Mouse (Mus musculus): ENCODE results near the gene Gtf3c2. TPM values are rescaled to one million over a fixed set of nuclear protein-coding genes. Genes with fewer than 3 reads are reported as not detected.

Gene Gtf3c2
- 74.1 and 78.6 TPM in 2 replicates for polyA plus RNA-seq (2014; fragmentation: Nextera tagmentation; extraction: Ambion mirVana)

DNA sequence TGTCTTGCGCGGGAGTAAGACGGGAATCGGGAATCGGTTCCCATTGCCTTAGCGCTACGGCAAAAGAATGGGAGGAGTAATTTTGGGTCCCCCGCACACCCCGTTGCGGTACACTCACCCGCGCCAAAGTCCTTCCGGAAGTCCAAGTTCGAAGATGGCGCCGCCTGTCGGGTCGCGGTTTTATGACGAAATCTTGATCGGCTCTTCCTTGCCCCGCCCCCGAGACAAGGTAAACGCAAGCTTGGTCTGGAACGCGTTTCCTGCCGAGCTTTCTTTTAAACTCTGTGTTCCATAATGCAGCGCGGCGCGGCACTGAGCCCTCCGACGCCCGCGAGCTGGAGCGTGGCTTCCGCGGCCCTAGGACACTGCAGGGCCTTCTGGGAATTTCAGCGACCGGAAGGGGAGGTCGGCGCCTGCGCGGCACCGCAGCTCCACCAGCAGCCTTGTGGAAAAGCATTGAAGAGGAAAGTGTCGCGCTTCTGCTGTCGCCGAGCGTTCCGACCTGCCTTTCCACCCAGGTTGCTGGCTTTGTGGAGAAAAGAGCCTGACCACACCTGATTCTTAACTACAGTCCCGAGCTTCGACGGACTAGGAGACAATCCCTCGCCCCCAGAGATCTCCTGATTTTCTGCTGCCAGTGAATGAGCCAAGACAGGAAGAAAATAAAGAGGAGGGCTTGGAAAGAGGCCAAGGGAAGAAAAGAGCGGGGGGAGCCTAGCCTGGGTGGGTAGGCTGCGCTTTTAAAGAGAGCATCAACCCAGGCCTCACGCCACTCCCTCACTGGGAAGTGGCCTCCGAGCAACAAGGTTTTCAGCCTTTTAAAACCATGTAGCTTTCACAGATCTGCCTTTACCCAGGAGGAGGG is at the start of gene Gtf3c2, which contains the start of gene Gm29609:
Gtf3c2 (minus strand) TSS at position 379 of the 865 bp plus-strand sequence.
Gm29609 (minus strand) TSS at position 146 of the 865 bp plus-strand sequence.
- Histone ChIP-seq H3K27ac (ENCODE audit: low read depth) (peak within 1 kb of the TSS; percentile 99), H3K27me3 (ENCODE audit: insufficient read depth, low read length) (no peaks in the 10 kb centered on the region), H3K4me1 (ENCODE audit: insufficient read depth) (peaks cover 6% of the 10 kb centered on the region; the same call in 1 of the 2 replicates), H3K9ac (peak within 1 kb of the TSS; percentile 66), H3K36me3 (ENCODE audit: insufficient read depth) (no peaks in the 10 kb centered on the region), H3K4me3 (ENCODE audit: low read depth, low read length) (peak within 1 kb of the TSS; percentile 95), H3K9me3 (ENCODE audit: low read depth, low read length) (no peaks in the 10 kb centered on the region), H3K4me2 (peak within 1 kb of the TSS; percentile 93)
- TF ChIP-seq CTCF (IDR thresholded peaks at IDR 0.05; ENCODE audit: low read depth) = no peak; the same call in 1 of the 2 replicates
- peak; percentile 99 for DNase-seq
- under 1% methylated on average over 59 of the region's 59 CpGs for WGBS
- ATAC-seq (ENCODE audit: insufficient read depth) = peak; percentile 98

DNA sequence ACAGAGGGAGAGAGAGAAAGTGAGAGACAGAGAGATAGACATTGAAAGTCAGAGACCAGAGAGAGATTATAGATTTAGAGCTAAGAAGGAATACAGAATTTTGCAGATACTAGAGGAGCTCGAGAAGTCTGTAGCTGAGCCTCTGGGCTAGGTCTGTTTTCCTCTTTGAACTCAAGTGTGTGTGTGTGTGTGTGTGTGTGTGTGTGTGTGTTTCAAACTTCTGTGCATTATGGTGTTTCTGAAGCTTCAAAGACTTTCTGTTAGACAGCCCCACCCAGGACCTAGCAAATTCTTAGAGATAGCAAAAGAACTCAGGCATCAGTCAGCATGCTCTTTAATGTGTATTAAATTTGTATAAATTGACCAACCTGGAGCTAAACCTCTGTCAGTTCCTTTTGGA is 46.7 kb upstream of the Gtf3c2 start:
- no peak for TF ChIP-seq CTCF (IDR thresholded peaks at IDR 0.05; ENCODE audit: low read depth)
- Histone ChIP-seq H3K9ac (no peak overlapping the region), H3K4me2 (no peak overlapping the region), H3K36me3 (ENCODE audit: insufficient read depth) (no peaks in the 10 kb centered on the region), H3K4me3 (ENCODE audit: low read depth, low read length) (no peak overlapping the region), H3K4me1 (ENCODE audit: insufficient read depth) (no peaks in the 10 kb centered on the region), H3K27me3 (ENCODE audit: insufficient read depth, low read length) (no peaks in the 10 kb centered on the region), H3K9me3 (ENCODE audit: low read depth, low read length) (no peaks in the 10 kb centered on the region), H3K27ac (ENCODE audit: low read depth) (no peak overlapping the region)
- DNase-seq (no peak), ATAC-seq (ENCODE audit: insufficient read depth) (no peak)
- WGBS = 66% methylated on average over 1 of the region's 1 CpGs

GRCm38 (mm10) chr5:31222696-31223095 is 42.8 kb upstream of the Gtf3c2 start:
- 92% methylated on average over 9 of the region's 9 CpGs for WGBS
- H3K9me3 ChIP-seq (ENCODE audit: low read depth, low read length) = no peaks in the 10 kb centered on the region
- H3K36me3 ChIP-seq (ENCODE audit: insufficient read depth) = no peaks in the 10 kb centered on the region
- peaks cover 4% of the 10 kb centered on the region; the same call in 1 of the 2 replicates for H3K4me1 ChIP-seq (ENCODE audit: insufficient read depth)
- ATAC-seq (ENCODE audit: insufficient read depth) (no peak), DNase-seq (no peak)
- no peak overlapping the region for H3K4me3 ChIP-seq (ENCODE audit: low read depth, low read length)
- TF ChIP-seq CTCF (IDR thresholded peaks at IDR 0.05; ENCODE audit: low read depth) = no peak
- H3K9ac ChIP-seq = no peak overlapping the region
- no peak overlapping the region for H3K4me2 ChIP-seq
- no peaks in the 10 kb centered on the region for H3K27me3 ChIP-seq (ENCODE audit: insufficient read depth, low read length)
- no peak overlapping the region for H3K27ac ChIP-seq (ENCODE audit: low read depth)

GRCm38 (mm10) chr5:31221304-31221945 is 41.5 kb upstream of the Gtf3c2 start:
- Histone ChIP-seq H3K4me2 (peak overlapping the region; percentile 64), H3K27me3 (ENCODE audit: insufficient read depth, low read length) (no peaks in the 10 kb centered on the region), H3K9me3 (ENCODE audit: low read depth, low read length) (no peaks in the 10 kb centered on the region), H3K27ac (ENCODE audit: low read depth) (peak overlapping the region; percentile 94), H3K4me1 (ENCODE audit: insufficient read depth) (peaks cover 4% of the 10 kb centered on the region; the same call in 1 of the 2 replicates), H3K4me3 (ENCODE audit: low read depth, low read length) (peak overlapping the region; percentile 84), H3K9ac (peak overlapping the region; percentile 86), H3K36me3 (ENCODE audit: insufficient read depth) (no peaks in the 10 kb centered on the region)
- peak; percentile 59 for TF ChIP-seq CTCF (IDR thresholded peaks at IDR 0.05; ENCODE audit: low read depth)
- ATAC-seq (ENCODE audit: insufficient read depth) (no peak; the same call in 1 of the 2 replicates), DNase-seq (peak; percentile 86)
- 13% methylated on average over 11 of the region's 11 CpGs for WGBS

DNA sequence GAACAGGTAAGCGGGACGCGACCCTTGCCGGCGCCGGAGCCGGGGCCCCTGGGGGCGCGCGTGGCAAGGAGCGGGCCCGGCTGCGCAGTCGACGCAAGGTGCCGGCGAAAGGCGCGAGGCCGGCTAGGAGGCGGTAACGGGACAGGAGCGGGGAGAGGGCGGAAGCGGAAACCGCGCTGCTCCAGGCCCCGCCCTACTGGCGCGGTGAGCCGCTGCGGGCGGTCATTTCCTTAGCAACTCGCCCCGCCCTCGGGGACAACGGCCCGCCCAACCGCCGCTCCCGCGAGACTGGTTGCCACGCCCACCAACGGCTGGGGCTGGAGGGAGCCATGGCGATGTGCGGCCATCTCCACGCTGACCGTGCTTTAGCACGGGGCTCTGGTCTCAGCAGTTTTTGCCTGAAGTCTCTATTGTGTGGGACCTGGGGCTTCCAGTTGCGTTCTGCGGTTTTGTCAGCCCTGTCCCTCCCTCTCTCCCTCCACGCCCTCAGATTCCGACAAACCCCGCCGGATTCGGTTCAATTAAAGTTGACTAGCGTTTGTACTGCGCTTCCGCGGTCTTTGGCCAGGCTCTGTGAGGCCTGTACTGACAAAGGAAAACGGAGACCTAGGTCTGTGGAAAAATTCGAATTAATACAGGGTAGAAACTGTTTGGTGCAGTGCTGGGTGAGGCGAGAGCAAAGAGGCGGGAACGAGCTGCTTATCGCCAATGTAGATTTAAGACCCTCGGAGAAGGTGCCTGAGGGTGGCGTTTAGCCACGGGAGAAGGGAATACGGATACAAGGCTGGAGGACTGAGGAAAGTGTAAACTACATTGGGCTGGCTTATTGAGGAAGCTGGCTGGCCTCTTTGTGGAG is 40.7 kb upstream of the Gtf3c2 start, which contains the start of gene Ppm1g:
Ppm1g (minus strand) TSS at position 240 of the 856 bp plus-strand sequence.
- ATAC-seq (ENCODE audit: insufficient read depth) (peak; percentile 96), DNase-seq (peak; percentile 99)
- Histone ChIP-seq H3K9ac (peak within 1 kb of the TSS; percentile 86), H3K36me3 (ENCODE audit: insufficient read depth) (no peaks in the 10 kb centered on the region), H3K4me3 (ENCODE audit: low read depth, low read length) (peak within 1 kb of the TSS; percentile 84), H3K4me2 (peak within 1 kb of the TSS; percentile 64), H3K9me3 (ENCODE audit: low read depth, low read length) (no peaks in the 10 kb centered on the region), H3K27me3 (ENCODE audit: insufficient read depth, low read length) (no peaks in the 10 kb centered on the region), H3K4me1 (ENCODE audit: insufficient read depth) (peaks cover 4% of the 10 kb centered on the region; the same call in 1 of the 2 replicates), H3K27ac (ENCODE audit: low read depth) (peak within 1 kb of the TSS; percentile 94)
- TF ChIP-seq CTCF (IDR thresholded peaks at IDR 0.05; ENCODE audit: low read depth) = no peak
- WGBS = under 1% methylated on average over 70 of the region's 70 CpGs

DNA sequence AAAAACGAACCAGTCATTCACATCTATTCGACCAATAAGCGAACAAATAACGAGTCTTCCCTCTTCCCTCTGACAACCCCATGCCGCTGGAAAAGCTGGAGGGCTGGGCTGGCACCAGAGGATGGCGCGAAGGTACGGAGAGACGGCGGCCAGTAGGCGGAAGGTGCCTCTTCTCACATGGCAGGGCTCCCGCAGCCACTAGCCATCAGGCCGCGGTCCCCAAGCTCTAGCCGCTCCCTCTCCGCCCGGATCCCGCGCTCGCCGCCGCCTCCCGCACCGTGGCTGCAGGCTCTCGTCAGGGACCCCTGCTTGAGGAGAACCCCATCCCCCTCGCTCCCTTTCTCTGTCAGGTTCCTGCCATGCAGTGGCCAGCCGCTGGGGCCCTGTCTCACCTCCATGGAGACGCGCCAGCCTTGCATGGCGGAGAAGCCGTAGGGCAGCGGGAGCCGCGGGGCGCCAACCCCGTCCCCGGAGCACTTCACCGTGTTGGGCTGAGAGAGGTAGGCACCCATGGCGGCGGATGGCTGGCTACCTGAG is 40.0 kb upstream of the Gtf3c2 start:
- H3K9me3 ChIP-seq (ENCODE audit: low read depth, low read length) = no peaks in the 10 kb centered on the region
- peaks cover 4% of the 10 kb centered on the region; the same call in 1 of the 2 replicates for H3K4me1 ChIP-seq (ENCODE audit: insufficient read depth)
- ATAC-seq (ENCODE audit: insufficient read depth) (peak; percentile 68), DNase-seq (peak; percentile 50)
- WGBS = under 1% methylated on average over 40 of the region's 40 CpGs
- peak overlapping the region; percentile 64 for H3K4me2 ChIP-seq
- no peaks in the 10 kb centered on the region for H3K36me3 ChIP-seq (ENCODE audit: insufficient read depth)
- no peaks in the 10 kb centered on the region for H3K27me3 ChIP-seq (ENCODE audit: insufficient read depth, low read length)
- peak overlapping the region; percentile 86 for H3K27ac ChIP-seq (ENCODE audit: low read depth)
- H3K9ac ChIP-seq = peak overlapping the region; percentile 86
- no peak; the same call in 1 of the 2 replicates for TF ChIP-seq CTCF (IDR thresholded peaks at IDR 0.05; ENCODE audit: low read depth)
- peak overlapping the region; percentile 84 for H3K4me3 ChIP-seq (ENCODE audit: low read depth, low read length)
